Mouse (Mus musculus): ENCODE results near the gene Gm21970. TPM values are rescaled to one million over a fixed set of nuclear protein-coding genes. Genes with fewer than 3 reads are reported as not detected.

Gene Gm21970
- polyA plus RNA-seq (2015; fragmentation: Nextera tagmentation; extraction: Ambion mirVana): not detected in 2 replicates

DNA sequence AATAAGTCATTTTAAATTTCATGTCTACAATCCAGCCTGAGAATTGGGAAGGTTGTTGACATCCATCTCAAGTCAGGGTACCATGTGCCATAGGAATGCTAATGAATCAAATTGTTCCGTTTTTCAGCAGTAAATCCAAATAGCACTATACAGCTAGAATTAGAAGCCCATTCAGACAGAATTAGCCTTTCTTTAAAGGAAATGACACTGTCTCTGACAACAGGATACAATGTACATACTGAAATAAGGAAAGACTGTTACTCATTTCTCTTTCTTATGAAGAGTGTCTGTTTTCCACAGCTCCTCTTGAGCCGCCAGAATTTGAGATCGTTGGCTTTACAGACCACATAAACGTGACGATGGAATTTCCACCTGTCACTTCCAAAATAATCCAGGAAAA, at the start of gene Gm21970:
Gm21970 (plus strand) TSS at position 301 of the 400 bp plus-strand sequence.
- no peak within 1 kb of the TSS for H3K4me2 ChIP-seq
- no peak within 1 kb of the TSS for H3K27ac ChIP-seq
- no peak for ATAC-seq (ENCODE audit: insufficient read depth, low FRiP score, low read depth)
- H3K9me3 ChIP-seq: no peaks in the 10 kb centered on the region
- H3K9ac ChIP-seq: no peak within 1 kb of the TSS
- H3K27me3 ChIP-seq (replicated peaks): no peaks in the 10 kb centered on the region
- 76% methylated on average over 5 of the region's 5 CpGs for WGBS
- peaks cover 31% of the 10 kb centered on the region for H3K36me3 ChIP-seq
- H3K4me3 ChIP-seq (replicated peaks): no peak within 1 kb of the TSS
- no peaks in the 10 kb centered on the region for H3K4me1 ChIP-seq

DNA sequence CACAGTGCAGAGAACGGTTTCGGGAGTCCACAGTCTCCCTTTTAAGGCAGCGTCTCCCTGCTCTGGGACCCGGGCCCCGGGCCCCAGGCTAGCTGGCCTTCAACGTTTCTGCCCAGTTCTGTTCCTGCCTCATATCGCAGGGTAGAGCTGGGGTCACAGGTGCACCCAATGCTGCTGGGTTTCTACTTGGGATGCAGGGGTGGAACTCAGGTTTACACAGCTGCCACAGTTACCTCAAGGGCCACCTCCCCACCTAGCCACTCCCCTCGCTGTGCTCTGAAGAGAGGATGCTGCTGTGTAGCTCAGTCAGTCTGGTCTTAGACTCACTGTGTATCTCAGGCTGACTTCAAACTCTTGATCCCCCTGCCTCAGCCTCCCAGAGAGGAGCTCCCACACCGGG, 45.0 kb upstream of the Gm21970 start:
- ATAC-seq (ENCODE audit: insufficient read depth, low FRiP score, low read depth): no peak
- Histone ChIP-seq H3K4me3 (replicated peaks) (no peak overlapping the region), H3K9me3 (no peaks in the 10 kb centered on the region), H3K4me2 (no peak overlapping the region), H3K27me3 (replicated peaks) (0 out of 2 replicates have a peak, but pooled peaks cover 5% of the 10 kb centered on the region), H3K36me3 (no peaks in the 10 kb centered on the region), H3K4me1 (no peaks in the 10 kb centered on the region), H3K27ac (no peak overlapping the region), H3K9ac (no peak overlapping the region)
- WGBS: 71% methylated on average over 9 of the region's 9 CpGs

DNA sequence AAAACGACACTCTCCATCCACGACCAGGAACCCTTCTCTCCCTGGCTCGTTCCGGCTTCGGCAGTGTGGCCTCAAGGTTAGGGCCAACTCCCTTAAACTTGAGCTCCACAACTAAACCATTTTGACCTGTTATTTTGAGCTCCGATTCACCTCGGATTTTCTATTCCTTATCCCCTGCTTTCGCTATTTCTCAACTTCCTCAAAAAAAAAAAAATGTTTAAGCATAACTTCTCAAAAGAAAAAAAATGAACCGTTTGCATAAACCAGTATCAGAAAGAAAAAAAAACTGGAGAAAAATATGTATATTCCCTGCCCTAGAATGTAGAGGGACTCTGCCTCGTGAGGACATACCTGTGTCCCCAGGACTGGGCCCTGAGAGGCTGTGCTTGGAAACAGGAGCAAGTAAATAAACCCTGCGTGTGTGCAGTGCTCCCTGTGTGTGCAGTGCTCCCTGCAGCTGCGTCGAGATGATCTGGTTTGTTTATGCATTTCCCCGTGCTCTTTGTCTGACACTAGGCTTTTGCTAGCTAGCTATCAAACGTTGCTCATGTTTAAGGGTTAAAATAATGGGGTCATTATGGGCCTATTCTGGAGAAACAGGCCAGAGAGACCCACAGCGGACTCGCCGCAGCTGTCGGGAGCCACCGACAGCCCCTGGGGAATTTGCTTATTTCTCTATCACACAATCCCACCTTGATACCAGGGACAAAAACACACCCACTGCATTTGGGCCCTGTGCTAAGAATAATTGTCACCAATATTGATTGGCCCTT, 43.8 kb upstream of the Gm21970 start:
- no peak for ATAC-seq (ENCODE audit: insufficient read depth, low FRiP score, low read depth)
- H3K36me3 ChIP-seq: no peaks in the 10 kb centered on the region
- H3K4me2 ChIP-seq: no peak overlapping the region
- no peaks in the 10 kb centered on the region for H3K4me1 ChIP-seq
- H3K9ac ChIP-seq: no peak overlapping the region
- no peak overlapping the region for H3K4me3 ChIP-seq (replicated peaks)
- H3K27me3 ChIP-seq (replicated peaks): 0 out of 2 replicates have a peak, but pooled peaks cover 5% of the 10 kb centered on the region
- WGBS: 58% methylated on average over 20 of the region's 20 CpGs
- no peak overlapping the region for H3K27ac ChIP-seq
- no peaks in the 10 kb centered on the region for H3K9me3 ChIP-seq

DNA sequence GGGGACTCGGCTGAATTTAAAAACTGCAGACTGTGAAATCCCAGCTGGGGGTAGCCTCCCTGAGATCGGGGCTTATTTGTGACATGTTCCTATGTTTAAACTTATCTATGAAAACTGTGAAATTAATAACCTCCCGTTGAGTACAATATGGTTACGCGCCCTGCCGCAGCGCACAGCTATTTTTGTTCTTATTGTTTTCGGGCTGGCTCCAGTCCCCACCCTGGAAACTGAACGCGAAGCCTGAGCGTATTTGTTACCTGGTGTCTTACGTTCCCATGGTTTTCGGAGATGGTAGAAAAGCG, 43.3 kb upstream of the Gm21970 start:
- H3K4me2 ChIP-seq: no peak overlapping the region
- H3K9me3 ChIP-seq: no peaks in the 10 kb centered on the region
- H3K4me3 ChIP-seq (replicated peaks): no peak overlapping the region
- H3K27ac ChIP-seq: no peak overlapping the region
- no peaks in the 10 kb centered on the region for H3K36me3 ChIP-seq
- WGBS: 72% methylated on average over 14 of the region's 14 CpGs
- H3K9ac ChIP-seq: no peak overlapping the region
- no peak for ATAC-seq (ENCODE audit: insufficient read depth, low FRiP score, low read depth)
- H3K27me3 ChIP-seq (replicated peaks): peaks cover 5% of the 10 kb centered on the region; the same call in 1 of the 2 replicates
- H3K4me1 ChIP-seq: no peaks in the 10 kb centered on the region

DNA sequence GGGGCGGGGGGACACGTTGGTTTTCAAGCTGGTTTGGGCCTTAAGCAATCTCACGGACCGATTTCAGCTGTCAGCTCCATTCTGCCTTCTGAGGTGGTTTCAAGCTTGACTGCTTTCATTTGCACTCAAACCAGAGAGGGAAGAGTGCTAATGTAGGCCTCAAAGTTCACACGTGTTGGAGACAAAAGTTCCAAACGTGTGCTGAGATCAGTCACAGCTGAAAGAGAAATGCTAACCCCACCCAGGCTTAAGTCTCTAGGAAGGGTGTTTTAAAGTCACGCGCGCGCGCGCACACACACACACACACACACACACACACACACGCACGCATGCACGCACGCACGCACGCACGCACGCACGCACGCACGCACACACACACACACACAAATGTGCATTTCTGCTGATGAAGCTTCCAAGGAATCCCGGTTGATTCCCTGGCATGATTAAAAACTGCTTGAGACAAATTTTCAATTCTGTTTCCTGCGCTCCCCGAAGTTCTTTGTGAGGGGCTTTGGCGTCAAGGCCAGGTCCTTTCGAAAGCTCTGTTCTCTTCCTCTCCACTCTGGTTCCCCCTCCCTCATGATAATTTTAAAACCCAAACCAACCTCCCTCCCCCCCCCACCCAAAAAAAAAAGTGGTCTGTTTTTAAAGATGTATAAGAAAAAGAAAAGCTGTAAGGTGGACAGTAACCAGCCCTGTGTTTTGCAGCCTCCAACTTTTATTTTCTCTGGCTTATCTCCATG, 42.8 kb upstream of the Gm21970 start:
- 75% methylated on average over 28 of the region's 28 CpGs for WGBS
- Histone ChIP-seq H3K9ac (no peak overlapping the region), H3K4me1 (no peaks in the 10 kb centered on the region), H3K27ac (no peak overlapping the region), H3K9me3 (no peaks in the 10 kb centered on the region), H3K4me2 (no peak overlapping the region), H3K27me3 (replicated peaks) (peaks cover 5% of the 10 kb centered on the region; the same call in 1 of the 2 replicates), H3K4me3 (replicated peaks) (no peak overlapping the region), H3K36me3 (no peaks in the 10 kb centered on the region)
- no peak for ATAC-seq (ENCODE audit: insufficient read depth, low FRiP score, low read depth)

DNA sequence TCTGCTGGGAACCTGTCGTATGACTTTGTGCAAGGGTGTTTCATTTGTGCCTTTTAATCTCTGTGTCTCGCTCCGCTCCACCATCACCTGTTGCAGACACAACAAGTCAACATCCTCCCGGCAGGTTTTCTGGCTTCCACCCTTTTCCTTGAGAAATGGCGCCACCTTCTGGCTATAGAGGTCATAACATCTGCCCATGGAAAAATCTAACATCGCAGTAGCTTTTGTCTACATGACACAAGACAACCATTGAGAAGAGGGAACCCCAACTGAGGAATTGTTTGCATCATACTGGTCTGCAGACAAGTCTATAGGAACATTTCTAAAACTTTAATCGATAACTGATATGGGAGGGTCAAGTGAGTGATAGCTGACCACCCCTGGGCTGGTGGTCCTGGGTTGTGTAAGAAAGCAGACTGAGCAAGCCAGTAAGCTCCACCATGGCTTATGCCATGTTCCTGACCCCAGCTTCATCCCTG, 39.4 kb upstream of the Gm21970 start:
- Histone ChIP-seq H3K9me3 (no peaks in the 10 kb centered on the region), H3K27me3 (replicated peaks) (peaks cover 5% of the 10 kb centered on the region; the same call in 1 of the 2 replicates), H3K9ac (no peak overlapping the region), H3K36me3 (no peaks in the 10 kb centered on the region), H3K4me2 (no peak overlapping the region), H3K27ac (no peak overlapping the region), H3K4me1 (no peaks in the 10 kb centered on the region), H3K4me3 (replicated peaks) (no peak overlapping the region)
- no peak for ATAC-seq (ENCODE audit: insufficient read depth, low FRiP score, low read depth)
- 5% methylated on average over 7 of the region's 7 CpGs for WGBS

DNA sequence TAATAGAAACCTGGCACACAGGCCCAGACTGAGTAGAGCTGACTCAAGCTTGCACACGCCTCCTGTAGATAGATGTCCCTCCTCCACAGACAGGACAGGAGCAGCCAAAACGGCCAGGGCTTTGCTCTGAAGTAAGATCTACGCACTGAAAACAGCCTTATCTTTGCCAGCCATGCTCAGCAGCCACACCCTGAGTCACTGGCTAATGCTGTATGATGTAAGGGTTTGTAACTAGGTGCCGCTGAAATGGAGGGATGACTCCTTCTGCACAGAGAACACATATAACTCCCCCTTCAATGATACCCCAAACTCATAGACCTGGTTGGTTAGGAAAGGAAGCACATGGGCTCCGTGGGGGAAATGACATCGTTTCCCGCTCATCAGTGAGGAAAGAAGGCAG, 38.8 kb upstream of the Gm21970 start:
- Histone ChIP-seq H3K9ac (no peak overlapping the region), H3K27me3 (replicated peaks) (peaks cover 6% of the 10 kb centered on the region; the same call in 1 of the 2 replicates), H3K4me1 (no peaks in the 10 kb centered on the region), H3K4me3 (replicated peaks) (no peak overlapping the region), H3K36me3 (no peaks in the 10 kb centered on the region), H3K9me3 (no peaks in the 10 kb centered on the region), H3K27ac (no peak overlapping the region), H3K4me2 (no peak overlapping the region)
- ATAC-seq (ENCODE audit: insufficient read depth, low FRiP score, low read depth): peak; percentile 93
- WGBS: 49% methylated on average over 7 of the region's 7 CpGs

DNA sequence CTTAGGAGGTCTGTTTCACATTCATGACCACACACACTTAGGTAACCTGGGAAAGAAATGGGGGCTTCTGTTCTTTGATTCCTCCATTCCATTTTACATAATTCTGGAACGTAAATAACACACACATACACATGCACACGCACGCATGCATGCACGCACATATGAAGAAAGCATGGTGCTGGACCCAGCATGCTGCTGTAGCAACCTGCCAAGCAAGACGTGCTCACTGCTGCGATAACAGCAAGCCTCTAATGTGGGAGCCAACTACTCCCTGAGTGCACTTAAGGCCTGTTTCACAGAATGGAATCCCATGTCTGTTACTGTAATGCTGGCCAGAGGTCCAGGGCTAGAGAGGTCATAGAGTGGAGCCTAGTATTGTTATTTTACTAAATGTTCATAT, 38.3 kb upstream of the Gm21970 start:
- H3K4me2 ChIP-seq: no peak overlapping the region
- no peaks in the 10 kb centered on the region for H3K4me1 ChIP-seq
- peaks cover 8% of the 10 kb centered on the region; the same call in 1 of the 2 replicates for H3K27me3 ChIP-seq (replicated peaks)
- WGBS: 78% methylated on average over 6 of the region's 6 CpGs
- peak; percentile 65; the same call in 1 of the 2 replicates for ATAC-seq (ENCODE audit: insufficient read depth, low FRiP score, low read depth)
- H3K9ac ChIP-seq: no peak overlapping the region
- H3K27ac ChIP-seq: no peak overlapping the region
- no peaks in the 10 kb centered on the region for H3K36me3 ChIP-seq
- H3K4me3 ChIP-seq (replicated peaks): no peak overlapping the region
- H3K9me3 ChIP-seq: no peaks in the 10 kb centered on the region

DNA sequence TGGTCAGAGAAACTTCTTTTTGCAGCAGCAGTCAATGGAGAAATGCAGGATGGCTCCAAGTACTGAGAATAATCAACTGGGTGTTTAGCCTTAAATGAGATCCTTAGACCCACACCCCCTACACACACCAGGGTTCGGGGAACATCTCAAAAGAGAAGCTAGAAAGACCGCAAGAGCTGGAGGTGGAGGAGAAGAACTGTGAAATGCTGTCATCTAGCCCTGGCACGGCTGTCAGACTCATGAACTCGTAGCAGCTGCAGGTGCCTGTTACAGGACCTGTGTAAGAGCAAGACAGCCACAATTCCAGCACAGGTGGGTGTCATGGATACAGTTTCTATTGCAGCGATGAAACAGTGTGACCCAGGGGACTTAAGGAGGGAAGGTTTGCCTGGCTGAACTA, 37.9 kb upstream of the Gm21970 start:
- Histone ChIP-seq H3K4me1 (peaks cover 1% of the 10 kb centered on the region; the same call in 1 of the 2 replicates), H3K36me3 (no peaks in the 10 kb centered on the region), H3K9me3 (no peaks in the 10 kb centered on the region), H3K27me3 (replicated peaks) (peaks cover 8% of the 10 kb centered on the region; the same call in 1 of the 2 replicates), H3K9ac (no peak overlapping the region), H3K27ac (no peak overlapping the region), H3K4me3 (replicated peaks) (no peak overlapping the region), H3K4me2 (no peak overlapping the region)
- WGBS: 70% methylated on average over 5 of the region's 5 CpGs
- ATAC-seq (ENCODE audit: insufficient read depth, low FRiP score, low read depth): no peak

DNA sequence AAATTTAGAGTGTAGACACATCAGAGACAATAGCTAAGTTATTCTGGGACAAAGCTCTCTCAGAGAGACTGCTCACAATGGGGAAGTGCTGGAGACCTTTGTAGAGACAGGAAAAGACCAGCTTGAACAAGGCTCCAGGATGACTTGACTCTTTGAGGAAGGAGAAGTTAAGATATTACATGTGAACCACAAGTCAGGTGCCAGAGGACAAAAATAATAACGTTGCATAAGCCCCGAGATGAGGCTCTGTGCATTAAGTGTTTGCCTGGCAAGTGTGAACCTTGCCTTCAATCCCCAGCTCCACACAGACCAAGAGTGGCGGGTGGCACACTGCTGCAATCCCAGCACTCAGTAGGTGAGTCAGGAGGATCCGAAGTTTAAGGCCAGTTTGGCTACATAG, 36.9 kb upstream of the Gm21970 start:
- no peak overlapping the region for H3K9ac ChIP-seq
- no peaks in the 10 kb centered on the region for H3K36me3 ChIP-seq
- H3K4me3 ChIP-seq (replicated peaks): no peak overlapping the region
- H3K9me3 ChIP-seq: no peaks in the 10 kb centered on the region
- no peak for ATAC-seq (ENCODE audit: insufficient read depth, low FRiP score, low read depth)
- H3K4me1 ChIP-seq: peaks cover 2% of the 10 kb centered on the region; the same call in 1 of the 2 replicates
- peaks cover 8% of the 10 kb centered on the region; the same call in 1 of the 2 replicates for H3K27me3 ChIP-seq (replicated peaks)
- no peak overlapping the region for H3K27ac ChIP-seq
- H3K4me2 ChIP-seq: no peak overlapping the region
- WGBS: 72% methylated on average over 4 of the region's 4 CpGs

DNA sequence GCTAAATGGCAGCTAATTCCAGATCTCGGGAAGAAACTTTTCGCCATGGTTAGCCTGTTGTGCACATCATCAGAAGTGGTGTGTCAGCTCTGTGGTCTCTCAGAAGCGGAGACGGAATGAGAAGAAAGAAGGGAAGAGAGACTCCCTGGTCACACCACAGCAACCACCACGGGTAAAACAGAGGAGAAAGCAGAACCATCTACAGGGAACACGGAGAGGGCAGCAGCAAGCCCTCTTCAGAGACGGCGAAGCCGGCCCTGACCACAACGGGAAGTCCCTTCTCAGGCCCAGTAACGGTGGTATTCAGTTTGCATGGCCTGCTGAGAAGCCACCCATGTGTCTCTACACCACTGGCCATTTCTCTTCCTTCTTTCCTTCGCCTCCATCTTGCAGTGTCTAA, 36.4 kb upstream of the Gm21970 start:
- no peak overlapping the region for H3K9ac ChIP-seq
- WGBS: 67% methylated on average over 12 of the region's 12 CpGs
- no peak overlapping the region for H3K4me2 ChIP-seq
- no peak overlapping the region for H3K4me3 ChIP-seq (replicated peaks)
- no peak for ATAC-seq (ENCODE audit: insufficient read depth, low FRiP score, low read depth)
- H3K27ac ChIP-seq: no peak overlapping the region
- no peaks in the 10 kb centered on the region for H3K36me3 ChIP-seq
- peaks cover 8% of the 10 kb centered on the region; the same call in 1 of the 2 replicates for H3K27me3 ChIP-seq (replicated peaks)
- H3K9me3 ChIP-seq: no peaks in the 10 kb centered on the region
- H3K4me1 ChIP-seq: peaks cover 2% of the 10 kb centered on the region; the same call in 1 of the 2 replicates
